Mouse (Mus musculus) pancreas, adult 10 weeks (tissue): ENCODE results near the gene Eif4e2. TPM values are rescaled to one million over a fixed set of nuclear protein-coding genes. Genes with fewer than 3 reads are reported as not detected.

ENCODE experiments used
- polyA plus RNA-seq: library from polyadenylated mRNA; stranded (reverse); fragments of 350-450 nt; fragmentation: Illumina TruSeq; extraction: RNeasy Lipid Tissue Mini Kit (QIAGEN cat#74804); gene quantifications from one replicate; pipeline ENCODE4 v1.2.3, GENCODE M21; 2015; ENCODE audit warnings: low read depth, low replicate concordance; ENCODE audit not compliant: insufficient read depth

Gene Eif4e2
- polyA plus RNA-seq: 11.6 TPM

GRCm38 (mm10) chr1:87213735-87214704, at the start of gene Eif4e2:
Eif4e2 (plus strand) TSS chr1:87213914.

GRCm38 (mm10) chr1:87183013-87183412, 30.7 kb upstream of the Eif4e2 start, which contains the start of gene Prss56:
Prss56 (plus strand) TSS chr1:87183313.

GRCm38 (mm10) chr1:87190429-87190828, 23.3 kb upstream of the Eif4e2 start, which contains the start of gene Chrnd:
Chrnd (plus strand) TSS chr1:87190607.

GRCm38 (mm10) chr1:87204465-87204864, 9.2 kb upstream of the Eif4e2 start, which contains the start of gene Chrng:
Chrng (plus strand) TSS chr1:87204657.

GRCm38 (mm10) chr1:87264134-87265006, 50.7 kb downstream of the Eif4e2 start, which contains the start of gene Efhd1:
Efhd1 (plus strand) TSS chr1:87264363.

Other genes with a start within 250 kb of the Eif4e2 start
- gene Alppl2, start 124.0 kb upstream of the Eif4e2 start, polyA plus RNA-seq: not detected
- gene Alpi, start 112.3 kb upstream of the Eif4e2 start, polyA plus RNA-seq: not detected
- gene Akp3, start 88.9 kb upstream of the Eif4e2 start, polyA plus RNA-seq: not detected
- not detected for gene Ecel1, start 57.4 kb upstream of the Eif4e2 start, polyA plus RNA-seq
- not detected for gene Prss56, start 30.6 kb upstream of the Eif4e2 start, polyA plus RNA-seq
- gene Chrnd, start 23.3 kb upstream of the Eif4e2 start, polyA plus RNA-seq: not detected
- gene Chrng, start 9.3 kb upstream of the Eif4e2 start, polyA plus RNA-seq: not detected
- gene Efhd1, start 50.4 kb downstream of the Eif4e2 start, polyA plus RNA-seq: 4.9 TPM
- gene Gigyf2, start 113.1 kb downstream of the Eif4e2 start, polyA plus RNA-seq: 20.3 TPM
- not detected for gene Kcnj13, start 180.8 kb downstream of the Eif4e2 start, polyA plus RNA-seq